Mouse (Mus musculus) erythroblast, embryonic 14.5 days (primary cell): ENCODE measurements at regions not wholly inside any gene's neighbourhood (a gene's known extent, or its start where the extent isn't known, plus 50 kb on each side); places are given as distances from the start of the nearest gene placed in this dataset.
"Not testable (repeated sequence)": the region's sequence is repeated elsewhere in the genome, so short reads cannot be mapped to it uniquely, and the experiment has no call there.

Experiments
- GATA1 ChIP-seq: IDR thresholded peaks from 2 replicates; pipeline ENCODE4 v1.6.1; 2012; ENCODE audit warnings: low read length, inconsistent platforms, mixed read lengths
- TAL1 ChIP-seq: IDR thresholded peaks from 3 replicates; pipeline ENCODE4 v1.6.1; 2012; ENCODE audit warnings: low read length, inconsistent platforms, mixed read lengths

DNA sequence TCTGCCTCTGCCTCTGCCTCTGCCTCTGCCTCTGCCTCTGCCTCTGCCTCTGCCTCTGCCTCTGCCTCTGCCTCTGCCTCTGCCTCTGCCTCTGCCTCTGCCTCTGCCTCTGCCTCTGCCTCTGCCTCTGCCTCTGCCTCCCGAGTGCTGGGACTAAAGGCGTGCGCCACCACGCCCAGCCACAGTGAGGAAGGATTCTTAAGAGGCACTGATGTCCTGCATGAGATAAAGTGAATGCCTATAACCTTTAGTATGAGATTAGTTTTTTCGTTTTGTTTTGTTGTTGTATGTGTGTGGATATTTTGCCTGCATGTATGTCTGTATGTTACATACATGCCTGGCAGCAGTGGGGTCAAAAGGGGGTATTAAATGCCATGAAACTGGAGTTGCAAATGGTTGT, 63.2 kb downstream of the Hlx start:
- TF ChIP-seq GATA1: peak; percentile 72
- TF ChIP-seq TAL1: not testable (repeated sequence)
